In genomic region chr7:112127954-112128353, GRCm38 (mm10) we compare ENCODE assay signal across 13 mouse cellular contexts. TPM values are rescaled to one million over a fixed set of nuclear protein-coding genes. Genes with fewer than 3 reads are reported as not detected.
DNase-seq lines count a peak whose midpoint lies in the region; ATAC-seq lines count a peak whose summit lies in the region.
"Had no signal": no experiment of that assay in that cellular context is flagged by ENCODE, and none has a peak within 500 bp of the region (broad histone marks: within the 10 kb centered on the region; RNA-seq: fewer than 3 reads in every experiment).

No protein-coding gene starts in this region.

- no peak overlapping the region for H3K4me2 ChIP-seq in heart, embryonic 14.5 days (ENCODE audit: low read length)
- no peak overlapping the region for H3K4me2 ChIP-seq in embryonic facial prominence, embryonic 14.5 days (ENCODE audit: low read depth, low read length)
- no peak overlapping the region for H3K4me2 ChIP-seq in forebrain, embryonic 15.5 days (replicated peaks)
- H3K4me2 ChIP-seq: midbrain, embryonic 12.5 days had no signal

- DNase-seq in cerebellum, adult 11-12 months, result peak; percentile 67
- DNase-seq in heart, postnatal 4 days, result no peak
- DNase-seq in brain, adult 2 months (ENCODE audit: low read depth, low spot score), result peak; percentile 53
- no peak for DNase-seq in embryonic facial prominence, embryonic 14.5 days (ENCODE audit: low spot score)
- no peak for DNase-seq in thymus, postnatal 36 days
- DNase-seq: kidney, postnatal 4 days; thymus, adult 2 months had no signal

- peaks cover 51 to 54% of the 10 kb centered on the region in 2 experiments for H3K4me1 ChIP-seq in heart, embryonic 14.5 days (ENCODE audit: control insufficient read depth in 2 of 2, insufficient read depth in 2 of 2, low read length in 2 of 2)
- H3K4me1 ChIP-seq in embryonic facial prominence, embryonic 14.5 days (ENCODE audit: control insufficient read depth, insufficient read depth, low read length), result peaks cover 17% of the 10 kb centered on the region; the same call in 1 of the 2 replicates
- H3K4me1 ChIP-seq in forebrain, embryonic 15.5 days, result peaks cover 3% of the 10 kb centered on the region; the same call in 1 of the 2 replicates
- H3K4me1 ChIP-seq: midbrain, embryonic 12.5 days had no signal

- H3K27me3 ChIP-seq in heart, embryonic 14.5 days (ENCODE audit: control insufficient read depth, insufficient read depth, low read length), result no peaks in the 10 kb centered on the region
- no peaks in the 10 kb centered on the region for H3K27me3 ChIP-seq in embryonic facial prominence, embryonic 14.5 days (replicated peaks; ENCODE audit: control insufficient read depth, insufficient read depth, low read length)
- H3K27me3 ChIP-seq in forebrain, embryonic 15.5 days, result no peaks in the 10 kb centered on the region
- H3K27me3 ChIP-seq: midbrain, embryonic 12.5 days had no signal

- H3K4me3 ChIP-seq in heart, embryonic 14.5 days (ENCODE audit: control insufficient read depth in 1 of 2, insufficient read depth in 1 of 2, low read depth in 1 of 2, low read length in 2 of 2), result no peak overlapping the region
- H3K4me3 ChIP-seq in embryonic facial prominence, embryonic 14.5 days (ENCODE audit: low read depth, low read length), result no peak overlapping the region
- no peak overlapping the region for H3K4me3 ChIP-seq in forebrain, embryonic 15.5 days
- H3K4me3 ChIP-seq: midbrain, embryonic 12.5 days had no signal

- no peak for ATAC-seq in cerebellum, adult (ENCODE audit: insufficient number of reproducible peaks, low FRiP score, low TSS enrichment)
- ATAC-seq in heart, embryonic 14.5 days (ENCODE audit: insufficient number of reproducible peaks, insufficient read depth, low FRiP score, low read depth), result no peak
- ATAC-seq in embryonic facial prominence, embryonic 14.5 days (ENCODE audit: low read depth), result no peak
- no peak for ATAC-seq in forebrain, embryonic 15.5 days (replicated peaks)
- ATAC-seq: intestine, embryonic 16.5 days; lung, postnatal 0 days had no signal

- WGBS in heart, embryonic 14.5 days, result 69% methylated on average over 4 of the region's 4 CpGs
- 77% methylated on average over 4 of the region's 4 CpGs for WGBS in embryonic facial prominence, embryonic 14.5 days
- whole genome bisulfite sequencing in forebrain, embryonic 15.5 days, result 70% methylated on average over 4 of the region's 4 CpGs

- H3K9me3 ChIP-seq in heart, embryonic 14.5 days (ENCODE audit: control insufficient read depth, low read length), result no peaks in the 10 kb centered on the region
- no peaks in the 10 kb centered on the region for H3K9me3 ChIP-seq in embryonic facial prominence, embryonic 14.5 days (ENCODE audit: control insufficient read depth, low read length)
- H3K9me3 ChIP-seq in forebrain, embryonic 15.5 days, result no peaks in the 10 kb centered on the region
- H3K9me3 ChIP-seq: midbrain, embryonic 12.5 days had no signal

- H3K9ac ChIP-seq in heart, embryonic 14.5 days (ENCODE audit: low read length), result no peak overlapping the region
- H3K9ac ChIP-seq in embryonic facial prominence, embryonic 14.5 days (ENCODE audit: low read depth, low read length), result no peak overlapping the region
- no peak overlapping the region for H3K9ac ChIP-seq in forebrain, embryonic 15.5 days (replicated peaks)
- H3K9ac ChIP-seq: midbrain, embryonic 12.5 days had no signal

- peak overlapping the region; percentile 38 to 68; a peak in 3 of 4 replicates for H3K27ac ChIP-seq in heart, embryonic 14.5 days (replicated peaks in 1 of 2; ENCODE audit: control insufficient read depth in 1 of 2, insufficient read depth in 1 of 2, low read depth in 2 of 2, low read length in 2 of 2)
- H3K27ac ChIP-seq in embryonic facial prominence, embryonic 14.5 days (replicated peaks; ENCODE audit: low read depth, low read length), result 0 out of 2 replicates have a peak overlapping the region, but pooled peaks have one; percentile 10
- no peak overlapping the region for H3K27ac ChIP-seq in forebrain, embryonic 15.5 days (replicated peaks)
- H3K27ac ChIP-seq: midbrain, embryonic 12.5 days had no signal

- 0 out of 2 replicates have a peak, but pooled peaks cover 3% of the 10 kb centered on the region for H3K36me3 ChIP-seq in heart, embryonic 14.5 days (ENCODE audit: control insufficient read depth, insufficient read depth, low read length)
- H3K36me3 ChIP-seq in embryonic facial prominence, embryonic 14.5 days (ENCODE audit: control insufficient read depth, insufficient read depth, low read length), result no peaks in the 10 kb centered on the region
- H3K36me3 ChIP-seq in forebrain, embryonic 15.5 days, result no peaks in the 10 kb centered on the region
- H3K36me3 ChIP-seq: midbrain, embryonic 12.5 days had no signal

RNA-seq across cellular contexts. Expression of gene Dkk3, which starts 30.9 kb away (rescaled TPM):
- 65.4 and 86.3 TPM in 2 replicates for polyA plus RNA-seq in heart, embryonic 14.5 days (2014; fragmentation: Nextera tagmentation; extraction: Ambion mirVana)
- 10 to 100 TPM; 82.6 to 87.6 TPM for total RNA-seq in heart, postnatal 4 days (2021)
- polyA plus RNA-seq in embryonic facial prominence, embryonic 14.5 days (2014; fragmentation: Nextera tagmentation; extraction: Ambion mirVana), result 54.7 and 55.0 TPM in 2 replicates
- 22.3 and 25.9 TPM in 2 replicates for polyA plus RNA-seq in forebrain, embryonic 15.5 days (2015; fragmentation: Nextera tagmentation; extraction: Ambion mirVana)

Comparison
In these comparisons a context has a peak if more than half of its experiments do, and no peak if none do; other contexts are left out.
1. DNase-seq: peak in cerebellum, adult 11-12 months (single experiment) and brain, adult 2 months (single experiment); none in heart, postnatal 4 days (single experiment), embryonic facial prominence, embryonic 14.5 days (single experiment) and thymus, postnatal 36 days (0 of 2).